Mouse (Mus musculus) colon, adult 2 months (tissue): ENCODE data around the gene Calhm4. TPM values are rescaled to one million over a fixed set of nuclear protein-coding genes. Genes with fewer than 3 reads are reported as not detected.

Experiments
- polyA plus RNA-seq: library from polyadenylated mRNA; depleted of rRNA; stranded (reverse); fragments of >200 nt; gene quantifications from 2 replicates; pipeline ENCODE4 v1.2.3, GENCODE M21; 2012; rRNA removed

The Calhm4 gene
- polyA plus RNA-seq, result not detected in 2 replicates

GRCm38 (mm10) chr10:34044210-34044609 is at the start of gene Calhm4:
Gene Calhm4 (minus strand): TSS chr10:34044310.

GRCm38 (mm10) chr10:34037401-34037800 is 6.7 kb downstream of the Calhm4 start, which contains the start of gene Trappc3l:
Gene Trappc3l (plus strand): TSS chr10:34037597.

GRCm38 (mm10) chr10:34019302-34020075 is 24.6 kb downstream of the Calhm4 start, which contains the start of gene Rwdd1:
Gene Rwdd1 (minus strand): TSS chr10:34019624.

Other genes starting within 250 kb of the Calhm4 start
- gene Sult3a1, start 186.6 kb downstream of the Calhm4 start, polyA plus RNA-seq, result not detected in 2 replicates
- gene Rsph4a, start 139.2 kb downstream of the Calhm4 start, polyA plus RNA-seq, result not detected in 2 replicates
- gene Zup1, start 93.0 kb downstream of the Calhm4 start, polyA plus RNA-seq, result 3.4 and 3.6 TPM in 2 replicates
- gene Rwdd1, start 24.7 kb downstream of the Calhm4 start, polyA plus RNA-seq, result 41.0 and 48.1 TPM in 2 replicates
- gene Trappc3l, start 6.7 kb downstream of the Calhm4 start, polyA plus RNA-seq, result not detected in 2 replicates
- gene Calhm5, start 52.2 kb upstream of the Calhm4 start, polyA plus RNA-seq, result 0.36 and 0.57 TPM in 2 replicates
- 1.7 and 2.3 TPM in 2 replicates for gene Calhm6, start 83.7 kb upstream of the Calhm4 start, polyA plus RNA-seq
- gene Dse, start 163.4 kb upstream of the Calhm4 start, polyA plus RNA-seq, result 4.3 and 6.9 TPM in 2 replicates
- gene Tspyl1, start 237.9 kb upstream of the Calhm4 start, polyA plus RNA-seq, result 18.8 and 21.4 TPM in 2 replicates